Mouse (Mus musculus): Measurements from ENCODE around the gene Eng. TPM values are rescaled to one million over a fixed set of nuclear protein-coding genes. Genes with fewer than 3 reads are reported as not detected.

The Eng gene
- polyA plus RNA-seq (2017; shearing (Covaris generic)) = not detected

GRCm38 (mm10) chr2:32646379-32647056 is at the start of gene Eng:
Gene Eng, plus strand, starts transcription at chr2:32646595.
- no peak for ATAC-seq

- ATAC-seq = no peak
These were observed 49.7 kb upstream of the Eng start for GRCm38 (mm10) chr2:32596725-32597124.

- ATAC-seq = no peak
These were observed 49.1 kb upstream of the Eng start for GRCm38 (mm10) chr2:32597248-32597647.

GRCm38 (mm10) chr2:32597699-32598098 is 48.7 kb upstream of the Eng start:
- ATAC-seq = no peak

- ATAC-seq = no peak
These were observed 47.9 kb upstream of the Eng start for GRCm38 (mm10) chr2:32598506-32598905.

- no peak for ATAC-seq
These were observed 47.0 kb upstream of the Eng start, which contains the start of gene St6galnac6 for GRCm38 (mm10) chr2:32599409-32599808. Gene St6galnac6, plus strand, starts transcription at chr2:32599709.

GRCm38 (mm10) chr2:32601417-32602065 is 44.9 kb upstream of the Eng start:
- ATAC-seq = peak; percentile 68

- ATAC-seq = peak; percentile 41
These were observed 43.8 kb upstream of the Eng start for GRCm38 (mm10) chr2:32602600-32603054.

- ATAC-seq = no peak
These were observed 41.8 kb upstream of the Eng start for GRCm38 (mm10) chr2:32604631-32605030.

GRCm38 (mm10) chr2:32606161-32607142 is 39.9 kb upstream of the Eng start:
- ATAC-seq = peak; percentile 26

GRCm38 (mm10) chr2:32607262-32607947 is 39.0 kb upstream of the Eng start:
- ATAC-seq = peak; percentile 58

GRCm38 (mm10) chr2:32608141-32608777 is 38.1 kb upstream of the Eng start:
- ATAC-seq = no peak

GRCm38 (mm10) chr2:32608778-32609435 is 37.5 kb upstream of the Eng start:
- ATAC-seq = no peak

- no peak for ATAC-seq
These were observed 35.7 kb upstream of the Eng start for GRCm38 (mm10) chr2:32610610-32611229.

GRCm38 (mm10) chr2:32612274-32612673 is 34.1 kb upstream of the Eng start:
- no peak for ATAC-seq

- ATAC-seq = no peak
These were observed 29.3 kb upstream of the Eng start for GRCm38 (mm10) chr2:32617109-32617508.

GRCm38 (mm10) chr2:32617601-32618000 is 28.8 kb upstream of the Eng start:
- ATAC-seq = no peak

- no peak for ATAC-seq
These were observed 28.3 kb upstream of the Eng start for GRCm38 (mm10) chr2:32618051-32618450.

- ATAC-seq = no peak
These were observed 25.5 kb upstream of the Eng start for GRCm38 (mm10) chr2:32620682-32621516.

GRCm38 (mm10) chr2:32621517-32621859 is 24.9 kb upstream of the Eng start, which contains the start of gene Ak1:
Gene Ak1, plus strand, starts transcription at chr2:32621758.
- no peak for ATAC-seq
